Mouse (Mus musculus) thymus, adult 2 months (tissue): ENCODE measurements at regions not wholly inside any gene's neighbourhood (a gene's known extent, or its start where the extent isn't known, plus 50 kb on each side); places are given as distances from the start of the nearest gene placed in this dataset.

ENCODE experiments used
- CTCF ChIP-seq: fragments of 200-500 bp; IDR thresholded peaks from 2 replicates; pipeline ENCODE4 v1.5.1; 2012; ENCODE audit warnings: mild to moderate bottlenecking, control low read depth, low read length, moderate library complexity, borderline replicate concordance; ENCODE audit not compliant: control insufficient read depth, poor library complexity, insufficient read depth; ENCODE audit errors: extremely low read depth
- POLR2A ChIP-seq: fragments of 200-500 bp; IDR thresholded peaks from 2 replicates; pipeline ENCODE4 v1.6.1; 2012; ENCODE audit warnings: mild to moderate bottlenecking, low read length, control low read depth, moderate library complexity; ENCODE audit not compliant: control insufficient read depth, poor library complexity, insufficient read depth; ENCODE audit errors: extremely low read depth

GRCm38 (mm10) chr14:58844565-58844964 is 298.1 kb downstream of the 1700129C05Rik start:
- TF ChIP-seq POLR2A (no peak), CTCF (no peak)
